Mouse (Mus musculus) liver, embryonic 16.5 days (tissue): ENCODE measurements around the gene Tcerg1l. TPM values are rescaled to one million over a fixed set of nuclear protein-coding genes. Genes with fewer than 3 reads are reported as not detected.

Experiments used
- ATAC-seq: fragments of 200-750 bp; cut with Nextera tagmentation; 2 replicates; pipeline ENCODE4 v1.8.0; 2017; ENCODE audit warnings: low read depth, mild to moderate bottlenecking, moderate number of reproducible peaks, moderate library complexity
- H3K27ac ChIP-seq: fragments of 300-500 bp; sonication (generic); 2 replicates; pipeline ENCODE4 v1.5.1; 2014; ENCODE audit warnings: mild to moderate bottlenecking, low read length
- H3K27me3 ChIP-seq: fragments of 300-500 bp; sonication (generic); 2 replicates; pipeline ENCODE4 v1.6.1; 2014; ENCODE audit warnings: low read depth, low read length, mixed read lengths; ENCODE audit not compliant: control insufficient read depth, insufficient read depth
- H3K36me3 ChIP-seq: fragments of 300-500 bp; sonication (generic); 2 replicates; pipeline ENCODE4 v1.6.1; 2014; ENCODE audit warnings: mild to moderate bottlenecking; ENCODE audit not compliant: control insufficient read depth, insufficient read depth
- H3K4me1 ChIP-seq: fragments of 300-500 bp; sonication (generic); 2 replicates; pipeline ENCODE4 v1.6.1; 2014; ENCODE audit warnings: low read depth, low read length, mixed read lengths; ENCODE audit not compliant: control insufficient read depth
- H3K4me2 ChIP-seq: fragments of 300-500 bp; sonication (generic); 2 replicates; pipeline ENCODE4 v1.6.1; 2014; ENCODE audit warnings: low read depth, low read length, mixed read lengths
- H3K4me3 ChIP-seq: fragments of 300-500 bp; sonication (generic); 2 replicates; pipeline ENCODE4 v1.5.1; 2014; ENCODE audit warnings: low read depth, mild to moderate bottlenecking, low read length
- H3K9ac ChIP-seq: fragments of 300-500 bp; sonication (generic); 2 replicates; pipeline ENCODE4 v1.6.1; 2014; ENCODE audit warnings: low read depth, low read length
- H3K9me3 ChIP-seq: fragments of 300-500 bp; sonication (generic); replicated peaks from 2 replicates; pipeline ENCODE4 v1.6.1; 2016; ENCODE audit warnings: low read length; ENCODE audit not compliant: control insufficient read depth
- WGBS: fragments of 180-500 bp; shearing (Covaris S2); extraction: QIAGEN DNeasy Blood & Tissue Kit; methylation state at CpG from one replicate; pipeline ENCODE4 v1.1.7; 2014; ENCODE audit not compliant: insufficient replicate concordance; 5-methylcytosine and 5-hydroxymethylcytosine counted together
- polyA plus RNA-seq: library from polyadenylated mRNA; unstranded; fragments of >200 nt; fragmentation: Nextera tagmentation; extraction: Ambion mirVana; gene quantifications from 2 replicates; pipeline ENCODE4 v1.2.1, GENCODE M21; 2015

The Tcerg1l gene
- polyA plus RNA-seq, 1 experiment from 2014 or later = not detected

DNA sequence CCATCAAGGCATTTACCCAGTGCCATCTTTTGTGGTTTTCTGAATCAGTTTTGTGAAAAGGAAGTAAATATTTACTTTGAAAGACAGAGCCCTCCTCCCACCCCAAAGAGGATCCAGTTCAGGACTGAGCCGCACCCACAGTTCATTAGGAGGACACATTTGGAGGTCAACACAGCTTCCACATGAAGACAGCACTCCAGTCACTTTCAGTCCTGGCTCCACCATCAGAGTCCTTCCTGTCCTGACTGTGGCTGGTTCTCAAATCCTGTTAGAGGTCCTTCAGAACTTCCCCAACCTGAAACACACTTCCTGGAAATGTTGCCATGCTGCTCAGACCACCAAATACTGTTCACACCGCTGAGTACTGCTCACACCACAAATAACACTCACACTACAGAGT is 201.4 kb downstream of the Tcerg1l start:
- H3K27me3 ChIP-seq = no peaks in the 10 kb centered on the region
- H3K9ac ChIP-seq = no peak overlapping the region

DNA sequence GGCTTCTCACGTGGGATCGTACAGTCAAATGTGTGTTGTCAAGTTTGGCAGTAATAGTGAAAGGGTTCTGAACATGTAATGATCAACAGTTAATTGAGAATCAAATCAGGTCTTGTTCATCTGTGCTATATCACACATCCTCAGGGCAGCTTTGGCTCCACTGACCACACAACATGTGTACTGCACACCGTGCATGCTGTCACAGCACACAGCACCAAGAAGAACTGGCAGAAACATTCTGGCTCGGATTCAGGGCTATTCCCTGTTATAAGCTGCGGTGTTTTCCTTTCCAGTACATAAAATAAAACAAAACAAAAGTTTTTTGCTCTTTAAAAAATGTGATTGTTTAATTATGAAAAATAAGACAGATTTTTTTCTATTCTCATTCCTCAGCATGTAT is 213.3 kb downstream of the Tcerg1l start:
- H3K9me3 ChIP-seq = no peaks in the 10 kb centered on the region
- no peaks in the 10 kb centered on the region for H3K36me3 ChIP-seq
- no peak overlapping the region for H3K9ac ChIP-seq
- no peak overlapping the region for H3K4me3 ChIP-seq
- WGBS = 66% methylated on average over 5 of the region's 5 CpGs
- H3K27ac ChIP-seq = no peak overlapping the region
- no peak overlapping the region for H3K4me2 ChIP-seq
- H3K27me3 ChIP-seq = no peaks in the 10 kb centered on the region
- no peaks in the 10 kb centered on the region for H3K4me1 ChIP-seq
- ATAC-seq = no peak

More for the DNA sequence above, 201.4 kb downstream of the Tcerg1l start:
- WGBS = 42% methylated on average over 2 of the region's 2 CpGs
- Histone ChIP-seq H3K9me3 (no peaks in the 10 kb centered on the region), H3K36me3 (no peaks in the 10 kb centered on the region), H3K27ac (no peak overlapping the region), H3K4me1 (no peaks in the 10 kb centered on the region), H3K4me3 (no peak overlapping the region), H3K4me2 (no peak overlapping the region)
- peak; percentile 32; the same call in 1 of the 2 replicates for ATAC-seq

DNA sequence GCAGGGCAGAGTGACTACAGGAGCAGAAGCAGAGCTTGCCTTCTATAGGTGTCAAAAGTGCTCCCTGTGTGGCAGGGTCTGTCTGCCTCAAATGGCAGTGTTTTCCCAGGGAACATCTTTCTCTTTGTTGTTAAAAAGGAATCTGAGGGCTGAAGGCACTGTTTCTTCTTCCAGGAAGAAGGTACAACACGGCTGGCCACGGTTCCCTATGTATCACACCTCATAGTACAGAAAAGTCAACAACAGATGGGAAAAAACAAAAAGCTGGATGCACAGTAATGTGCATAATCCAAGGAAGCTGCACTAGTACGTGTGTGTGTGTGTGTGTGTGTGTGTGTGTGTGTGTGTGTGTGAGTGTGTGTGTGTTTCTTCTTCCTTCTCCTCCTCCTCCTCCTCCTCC is 215.3 kb downstream of the Tcerg1l start:
- H3K9ac ChIP-seq = no peak overlapping the region
- no peak overlapping the region for H3K27ac ChIP-seq
- H3K4me3 ChIP-seq = no peak overlapping the region
- H3K36me3 ChIP-seq = no peaks in the 10 kb centered on the region
- H3K4me2 ChIP-seq = no peak overlapping the region
- no peaks in the 10 kb centered on the region for H3K4me1 ChIP-seq
- WGBS = 25% methylated on average over 3 of the region's 3 CpGs
- H3K27me3 ChIP-seq = no peaks in the 10 kb centered on the region
- H3K9me3 ChIP-seq = no peaks in the 10 kb centered on the region
- ATAC-seq = no peak

- ATAC-seq = no peak
- no peak overlapping the region for H3K4me2 ChIP-seq
- 61% methylated on average over 2 of the region's 2 CpGs for WGBS
Measured at GRCm38 (mm10) chr7:138178617-138179016, 218.9 kb downstream of the Tcerg1l start.

GRCm38 (mm10) chr7:138176026-138176425 is 221.5 kb downstream of the Tcerg1l start:
- Histone ChIP-seq H3K27me3 (no peaks in the 10 kb centered on the region), H3K4me1 (no peaks in the 10 kb centered on the region), H3K9ac (no peak overlapping the region), H3K27ac (no peak overlapping the region), H3K4me3 (no peak overlapping the region), H3K9me3 (no peaks in the 10 kb centered on the region), H3K36me3 (no peaks in the 10 kb centered on the region), H3K4me2 (no peak overlapping the region)
- no peak for ATAC-seq
- WGBS = 14% methylated on average over 2 of the region's 2 CpGs

More at GRCm38 (mm10) chr7:138178617-138179016, 218.9 kb downstream of the Tcerg1l start:
- Histone ChIP-seq H3K27ac (no peak overlapping the region), H3K27me3 (no peaks in the 10 kb centered on the region), H3K9me3 (no peaks in the 10 kb centered on the region), H3K9ac (no peak overlapping the region), H3K36me3 (no peaks in the 10 kb centered on the region), H3K4me3 (no peak overlapping the region), H3K4me1 (no peaks in the 10 kb centered on the region)

DNA sequence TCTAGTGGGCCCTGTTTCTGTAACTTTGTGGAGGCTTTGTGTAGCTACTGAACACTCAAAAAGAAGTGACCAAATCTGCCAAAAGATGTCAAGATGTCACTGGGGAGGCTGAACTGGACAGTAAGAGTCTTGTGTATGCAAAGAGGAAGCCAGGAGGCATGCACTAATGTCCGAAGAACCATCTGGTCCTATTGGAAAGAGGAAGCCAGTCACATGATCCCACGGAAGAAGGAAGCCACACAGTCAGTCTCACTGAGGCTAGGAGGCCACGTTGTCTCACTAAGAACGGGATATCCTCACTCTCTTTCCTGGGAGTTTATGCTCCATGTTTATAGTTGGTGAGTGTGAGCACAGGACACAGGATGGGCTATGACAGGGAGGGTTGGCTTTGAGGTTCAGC is 227.1 kb downstream of the Tcerg1l start:
- Histone ChIP-seq H3K4me2 (no peak overlapping the region), H3K9ac (no peak overlapping the region), H3K27me3 (no peaks in the 10 kb centered on the region), H3K36me3 (no peaks in the 10 kb centered on the region), H3K4me3 (no peak overlapping the region), H3K9me3 (no peaks in the 10 kb centered on the region), H3K4me1 (no peaks in the 10 kb centered on the region), H3K27ac (no peak overlapping the region)
- ATAC-seq = no peak
- 36% methylated on average over 4 of the region's 4 CpGs for WGBS
